Mouse (Mus musculus): ENCODE results near the gene Shc3. TPM values are rescaled to one million over a fixed set of nuclear protein-coding genes. Genes with fewer than 3 reads are reported as not detected.

Shc3 gene
- polyA plus RNA-seq, 1 experiment from 2014 or later: 0.52 TPM

- DNase-seq (ENCODE audit: low spot score): no peak
Observed at GRCm38 (mm10) chr13:51569685-51570068, 458 bp upstream of the Shc3 start.

GRCm38 (mm10) chr13:51568501-51568901 is 718 bp downstream of the Shc3 start:
- no peak for DNase-seq (ENCODE audit: low spot score)

DNA sequence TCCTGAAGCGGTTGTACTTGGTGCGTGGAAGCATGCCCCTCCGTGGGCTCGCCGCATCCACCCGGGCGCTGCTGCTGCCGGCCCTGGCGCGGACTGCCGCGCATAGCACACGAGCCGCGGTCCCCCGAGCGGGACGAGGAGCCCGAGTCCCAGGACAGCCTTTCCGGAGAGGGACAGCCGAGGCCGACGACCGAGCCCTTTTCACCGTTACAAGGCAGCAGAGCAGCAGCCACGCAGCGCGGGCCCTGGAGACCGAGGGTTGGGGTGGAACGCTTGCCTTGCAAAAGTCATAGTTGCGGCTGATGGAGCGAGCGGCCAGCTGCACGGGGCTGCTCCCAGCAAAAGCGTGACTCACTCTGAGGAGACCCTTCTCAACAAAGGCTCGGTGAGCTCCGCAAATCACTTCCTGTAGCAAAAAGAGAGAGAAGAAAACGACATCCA is 1.8 kb downstream of the Shc3 start:
- no peak for DNase-seq (ENCODE audit: low spot score)

DNA sequence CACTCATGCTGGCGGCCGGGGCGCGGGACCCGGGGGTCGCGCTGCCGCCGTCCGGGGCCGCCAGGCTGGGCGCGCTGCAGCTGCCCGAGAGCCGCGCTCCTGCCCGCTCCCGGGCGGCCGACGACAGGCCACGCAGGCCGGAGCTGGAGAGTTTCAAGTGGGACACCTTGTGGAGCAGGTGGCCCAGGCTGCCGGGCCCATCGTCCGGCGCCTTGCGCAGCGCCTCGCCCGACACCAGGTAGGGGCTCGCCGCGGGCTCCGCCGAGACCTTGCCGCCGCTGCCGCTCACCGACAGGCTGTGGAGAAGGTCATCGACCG is 2.2 kb downstream of the Shc3 start:
- DNase-seq (ENCODE audit: low spot score): no peak

DNA sequence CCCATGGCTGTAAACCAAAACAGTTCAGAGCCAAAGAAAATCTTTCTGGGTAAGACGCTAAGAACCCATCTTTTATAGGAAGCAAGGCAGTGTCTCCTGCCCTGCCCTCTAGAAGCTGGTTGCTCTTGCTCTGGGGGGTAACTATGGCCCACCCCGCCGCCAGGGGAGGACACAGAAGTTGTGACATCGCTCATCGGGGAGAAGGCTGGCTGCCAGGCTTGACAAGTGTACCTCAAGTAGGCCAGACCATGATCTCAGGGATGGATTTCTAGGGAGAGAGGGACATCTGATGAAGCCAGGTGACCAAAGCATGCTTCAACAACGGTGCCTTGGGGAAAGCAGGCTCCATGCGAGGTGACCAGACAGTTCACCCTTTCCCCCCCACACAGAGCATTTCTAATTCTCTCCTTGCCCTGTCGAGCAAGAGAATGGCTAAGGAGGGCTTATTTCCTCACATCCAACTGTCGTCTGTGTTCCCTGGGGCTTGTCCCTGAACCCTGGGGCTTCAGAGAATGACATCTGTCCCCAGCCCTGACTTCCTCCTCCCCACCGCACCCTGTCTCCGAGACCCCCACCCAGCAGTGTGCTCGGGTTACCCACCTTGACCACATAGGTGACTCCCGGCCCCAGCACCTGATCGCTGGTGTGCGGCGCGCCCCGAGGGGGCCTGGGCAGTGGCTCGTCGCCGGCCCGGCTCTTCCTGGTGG is 2.7 kb downstream of the Shc3 start:
- DNase-seq (ENCODE audit: low spot score): no peak

DNA sequence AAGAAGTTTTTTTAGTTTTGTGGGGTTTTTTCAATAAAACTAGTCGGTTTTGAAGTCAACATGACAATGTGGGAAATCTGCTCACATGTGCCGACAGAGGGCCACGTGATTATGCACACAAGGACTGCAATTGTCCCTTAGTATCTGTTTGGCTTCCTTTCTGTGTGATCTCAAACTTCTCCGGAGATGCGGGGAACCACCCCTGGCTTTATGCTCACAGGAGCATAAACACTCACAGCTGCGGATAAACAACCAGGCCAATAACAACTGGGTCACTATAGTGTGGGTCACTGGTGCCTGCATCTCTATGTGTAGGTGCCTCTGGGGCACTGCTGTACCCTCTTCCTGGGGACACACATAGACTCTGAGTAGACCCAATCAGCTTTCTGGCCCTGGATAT is 4.5 kb downstream of the Shc3 start:
- no peak for DNase-seq (ENCODE audit: low spot score)

GRCm38 (mm10) chr13:51553343-51553742 is 15.9 kb downstream of the Shc3 start:
- DNase-seq (ENCODE audit: low spot score): no peak

DNA sequence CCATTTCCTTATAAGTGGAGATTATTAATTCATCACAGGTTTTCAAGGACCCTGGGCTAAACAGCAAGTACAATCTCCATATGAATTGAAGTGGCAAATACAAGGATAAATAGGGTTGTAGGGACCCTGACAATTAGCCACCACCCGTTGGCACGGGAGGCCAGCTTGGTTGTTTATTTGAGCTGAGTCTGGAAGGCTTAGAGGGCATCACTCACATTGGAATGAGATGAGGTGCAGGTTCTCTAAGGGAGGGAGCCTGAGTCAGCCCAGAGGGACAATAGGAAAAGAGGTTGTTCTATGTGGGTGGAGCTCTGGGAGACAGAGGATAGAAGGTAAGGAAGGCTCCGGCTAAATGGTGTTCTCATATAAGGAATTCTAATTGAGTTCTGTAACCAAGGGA is 17.0 kb downstream of the Shc3 start:
- no peak for DNase-seq (ENCODE audit: low spot score)

- no peak for DNase-seq (ENCODE audit: low spot score)
Observed at GRCm38 (mm10) chr13:51551824-51552223, 17.4 kb downstream of the Shc3 start.

DNA sequence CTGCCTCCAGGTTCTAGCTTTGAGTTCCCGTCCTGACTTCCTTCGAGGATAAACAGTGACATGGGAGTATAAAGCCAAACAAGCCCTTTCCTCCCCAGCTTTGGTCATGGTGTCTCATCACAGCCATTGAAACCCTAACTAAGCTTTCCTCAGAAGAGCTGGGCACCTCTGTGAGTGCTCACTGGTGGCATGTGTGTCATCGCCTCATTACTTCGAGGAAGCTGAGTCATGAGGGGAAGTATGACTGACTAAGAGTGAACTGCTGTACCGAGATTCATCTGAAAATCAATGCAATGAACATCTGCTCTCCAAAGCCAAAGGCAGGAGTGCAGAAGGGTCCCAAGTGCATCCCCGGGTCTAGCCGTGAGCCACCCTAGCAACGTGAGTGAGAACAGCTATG is 29.4 kb downstream of the Shc3 start:
- no peak for DNase-seq (ENCODE audit: low spot score)

DNA sequence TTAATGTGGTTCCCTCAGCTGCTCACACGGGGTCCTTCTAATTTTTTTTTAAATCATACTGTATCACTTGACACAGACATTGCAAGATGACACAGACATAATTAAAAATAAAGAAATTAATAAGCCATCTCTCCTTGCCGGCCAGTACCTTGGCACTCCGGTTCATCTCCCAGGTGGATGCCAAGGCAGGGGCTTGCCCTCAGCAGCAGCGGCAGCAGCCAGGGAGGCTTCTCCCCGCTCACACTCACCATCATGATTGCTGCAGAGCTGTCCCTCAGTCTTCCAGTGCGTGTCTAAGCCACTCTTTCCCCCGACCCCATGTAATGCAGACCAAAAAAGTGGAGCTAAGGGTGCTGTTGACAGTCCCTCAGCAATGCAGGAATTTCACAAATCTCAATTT is 33.9 kb downstream of the Shc3 start:
- DNase-seq (ENCODE audit: low spot score): no peak

GRCm38 (mm10) chr13:51526480-51526879 is 42.7 kb downstream of the Shc3 start:
- no peak for DNase-seq (ENCODE audit: low spot score)

DNA sequence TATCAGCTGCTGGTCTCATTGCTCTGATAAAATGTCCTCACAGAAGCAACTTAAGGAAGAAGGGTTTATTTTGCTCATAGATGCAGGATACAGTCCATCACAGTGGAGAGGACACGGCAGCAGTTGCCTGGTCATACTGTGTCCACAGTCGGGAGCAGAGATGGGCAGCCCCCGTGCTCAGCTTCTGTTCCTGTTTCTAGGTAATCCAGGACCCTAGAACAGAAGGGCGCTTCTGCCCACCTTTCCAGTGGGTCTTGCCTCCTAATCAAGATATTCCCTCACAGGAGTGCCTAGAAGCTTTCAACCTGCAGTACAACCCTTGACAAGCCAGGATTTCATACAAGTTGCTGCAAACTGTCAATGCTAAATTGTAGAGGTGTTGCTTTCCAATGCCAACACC is 44.9 kb downstream of the Shc3 start:
- no peak for DNase-seq (ENCODE audit: low spot score)

- DNase-seq (ENCODE audit: low spot score): no peak
Observed at GRCm38 (mm10) chr13:51523311-51523710, 45.9 kb downstream of the Shc3 start.

DNA sequence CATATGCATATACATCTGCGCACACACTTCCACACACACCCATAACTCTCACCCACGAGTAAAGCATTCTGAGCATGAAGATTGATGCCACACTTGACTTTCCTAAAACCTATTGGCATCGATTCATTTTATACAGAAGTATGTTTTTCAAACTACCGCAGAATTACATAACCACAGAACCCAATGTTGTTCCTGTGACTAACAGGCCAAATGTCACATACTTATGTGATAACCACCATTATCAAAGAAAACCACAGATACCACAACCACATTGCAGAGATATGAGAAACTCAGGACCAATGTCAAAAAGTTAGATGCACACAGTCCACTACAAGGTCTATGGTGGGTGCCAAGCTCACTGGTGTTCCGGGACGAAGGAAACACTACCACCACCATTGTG is 50.3 kb downstream of the Shc3 start:
- no peak for DNase-seq (ENCODE audit: low spot score)

GRCm38 (mm10) chr13:51517943-51518342 is 51.3 kb downstream of the Shc3 start:
- no peak for DNase-seq (ENCODE audit: low spot score)

DNA sequence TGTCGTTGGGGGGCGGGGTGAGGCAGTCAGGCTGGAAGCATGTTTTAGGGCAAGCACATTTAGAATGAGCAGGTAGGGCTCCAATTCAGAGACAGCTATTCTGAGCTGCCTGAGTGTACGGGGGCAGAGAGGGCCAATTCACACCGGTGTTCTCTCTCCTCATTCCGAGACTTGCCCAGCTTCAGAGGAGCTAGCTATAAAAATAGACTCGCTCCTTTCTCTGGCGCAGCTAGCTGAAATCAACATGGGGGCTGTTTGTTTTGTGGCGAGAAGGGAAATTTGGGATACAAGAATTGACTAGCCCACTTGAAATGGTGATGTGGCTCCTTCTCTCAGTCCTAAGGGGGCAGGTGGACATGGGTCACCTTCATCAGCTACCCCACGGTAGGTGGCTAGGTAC is 60.4 kb downstream of the Shc3 start:
- no peak for DNase-seq (ENCODE audit: low spot score)

DNA sequence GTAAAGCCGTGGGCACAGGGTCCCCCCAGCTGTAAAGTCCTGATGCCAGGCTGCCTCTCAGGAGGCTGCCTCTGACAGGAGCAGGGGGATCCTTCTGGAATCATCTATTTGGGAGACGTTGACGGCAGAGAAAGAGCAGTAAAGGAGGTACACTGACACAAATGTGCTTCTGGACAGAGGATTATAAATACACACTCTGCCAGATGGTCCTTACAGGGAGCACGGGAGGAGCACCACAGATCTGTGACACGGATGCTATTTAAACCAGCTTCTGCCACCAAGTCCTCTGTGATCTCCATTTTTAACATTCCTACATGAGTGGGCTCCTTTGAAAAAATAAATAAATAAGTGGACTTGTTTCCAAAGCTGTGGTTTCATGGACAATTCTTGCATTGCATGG is 63.5 kb downstream of the Shc3 start:
- DNase-seq (ENCODE audit: low spot score): no peak

DNA sequence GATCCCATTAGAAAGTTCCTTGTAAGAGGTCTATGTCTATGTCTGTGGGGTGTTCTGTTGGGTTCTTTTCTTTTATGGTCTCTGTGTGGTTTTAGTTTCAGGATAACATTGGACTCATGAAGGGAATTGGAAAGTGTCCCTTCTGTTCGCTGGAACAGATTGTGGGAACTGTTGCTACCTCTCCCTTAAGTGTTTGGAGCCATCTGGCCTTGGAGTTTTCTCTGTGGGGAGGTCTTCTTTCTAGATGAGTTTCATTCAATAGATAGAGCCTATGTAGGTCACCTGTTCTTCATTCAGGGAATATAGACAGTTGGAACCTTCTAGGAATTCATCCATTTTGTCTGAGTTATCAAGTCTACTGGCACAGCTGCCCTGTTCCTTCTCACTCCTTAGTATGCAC is 69.5 kb downstream of the Shc3 start:
- DNase-seq (ENCODE audit: low spot score): no peak

- no peak for DNase-seq (ENCODE audit: low spot score)
Observed at GRCm38 (mm10) chr13:51493676-51494075, 75.5 kb downstream of the Shc3 start.

DNA sequence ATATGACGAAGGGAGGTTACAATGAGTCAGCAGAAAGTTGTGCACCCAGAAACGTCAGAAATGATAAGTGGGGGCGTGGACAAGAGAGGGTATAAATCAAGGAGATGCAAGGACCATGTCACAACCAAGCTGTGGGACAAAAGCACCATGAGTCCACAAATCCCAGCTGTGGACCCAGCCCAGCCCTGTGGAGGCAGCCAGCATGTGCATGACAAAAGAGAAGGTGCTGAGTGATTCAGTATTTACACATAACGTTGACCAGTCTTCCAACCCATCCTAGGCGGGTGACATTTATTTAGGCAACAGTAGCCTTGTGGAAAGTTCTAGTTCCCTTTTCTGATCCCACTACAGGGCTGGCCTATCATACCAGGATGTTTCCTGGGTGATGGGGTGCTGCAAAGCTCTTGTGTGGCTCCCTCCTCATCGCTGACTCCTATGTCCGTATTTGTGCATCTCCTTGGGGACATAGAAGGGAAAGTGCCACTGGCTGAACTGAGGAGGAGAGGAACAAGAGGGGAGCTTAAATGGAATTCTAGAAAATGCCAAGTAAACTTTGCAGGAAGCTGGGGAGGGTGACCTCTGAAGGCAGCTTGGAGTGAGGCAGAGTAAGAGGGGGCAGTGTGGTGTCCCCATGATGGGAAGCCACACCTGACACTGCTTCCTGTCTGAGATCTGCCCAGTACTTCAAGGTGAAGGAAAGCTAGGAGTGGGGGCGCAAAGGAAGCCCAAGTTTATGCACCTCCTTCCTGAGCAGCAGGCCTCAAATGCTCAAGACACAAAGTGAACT is 77.4 kb downstream of the Shc3 start:
- no peak for DNase-seq (ENCODE audit: low spot score)

DNA sequence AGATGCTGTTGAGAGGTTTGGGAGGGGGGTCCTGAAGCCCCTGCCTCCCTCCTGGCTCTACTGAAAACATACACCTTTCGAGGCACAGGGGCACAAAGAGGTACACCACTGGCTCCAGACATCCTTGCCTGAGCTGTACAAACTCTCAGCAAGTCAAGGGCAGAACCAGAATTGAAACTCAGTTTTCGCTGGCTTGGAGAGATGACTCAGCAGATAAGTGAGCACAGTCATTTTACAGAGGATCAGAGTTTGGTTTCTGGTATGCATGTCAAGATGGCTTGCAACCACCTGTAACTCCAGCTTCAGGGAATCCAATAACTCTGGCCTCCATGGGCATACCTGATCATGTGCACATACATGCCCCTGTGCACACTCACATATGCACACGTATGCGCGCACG is 79.0 kb downstream of the Shc3 start:
- DNase-seq (ENCODE audit: low spot score): no peak

GRCm38 (mm10) chr13:51488945-51489344 is 80.3 kb downstream of the Shc3 start:
- no peak for DNase-seq (ENCODE audit: low spot score)

Measured in thymus, postnatal 0 days (tissue).